Mouse (Mus musculus) Patski (cell line): ENCODE measurements around the gene Ccdc146. TPM values are rescaled to one million over a fixed set of nuclear protein-coding genes. Genes with fewer than 3 reads are reported as not detected.

Experiments used
- ATAC-seq: fragments of 100-300 bp; one replicate; pipeline ENCODE4 v1.8.0; 2021
- CTCF ChIA-PET: fragments of 350-600 bp; sonication (Branson Sonifier 250); formaldehyde crosslinking; loops from one replicate; lab custom pipeline; 2022; ENCODE audit warnings: inconsistent platforms; lab: Charles Lee
- POLR2A ChIA-PET: fragments of 350-600 bp; sonication (Branson Sonifier 250); formaldehyde crosslinking; loops from one replicate; lab custom pipeline; 2022; ENCODE audit warnings: antibody characterized with exemption, inconsistent platforms; lab: Charles Lee
- DNase-seq: peaks from one replicate; pipeline ENCODE4 v3.0.0-alpha.2; 2011; ENCODE audit warnings: low read depth, low spot score
- H3K27me3 ChIP-seq: fragments of 371-371 bp; one replicate; pipeline ENCODE4 v1.5.1; 2021
- CTCF ChIP-seq: fragments of 100-300 bp; IDR thresholded peaks from one replicate; pipeline ENCODE4 v1.5.1; 2021
- in situ Hi-C: fragments of 300-500 bp; cut with MboI; formaldehyde crosslinking; loops from 3 replicates; pipeline ENCODE4 v1.11.1; 2018; ENCODE audit warnings: low pct_unique_long_range_greater_than_20kb, mixed read lengths
- polyA plus RNA-seq: library from polyadenylated mRNA; unstranded; gene quantifications from one replicate; pipeline ENCODE4 v1.2.3, GENCODE M21; 2021

Ccdc146 gene
- polyA plus RNA-seq, 1 experiment from 2014 or later = 0.37 TPM

GRCm38 (mm10) chr5:21270756-21271155 is 153.7 kb downstream of the Ccdc146 start:
- H3K27me3 ChIP-seq = no peaks in the 10 kb centered on the region
- DNase-seq (no peak), ATAC-seq (no peak)
- no peak for TF ChIP-seq CTCF
- in situ Hi-C loops = no loop called here
- ChIA-PET CTCF (interaction anchor here (1.3 to 1.7 kb wide), 2 partner anchors 9 to 150 kb away, joined by 3 to 5 read pairs; no protein-coding TSS in a partner anchor), POLR2A (no interaction called here)

GRCm38 (mm10) chr5:21269446-21269845 is 155.0 kb downstream of the Ccdc146 start:
- in situ Hi-C loops = no loop called here
- ChIA-PET POLR2A (no interaction called here), CTCF (no interaction called here)
- ATAC-seq (no peak), DNase-seq (no peak)
- no peak for TF ChIP-seq CTCF
- H3K27me3 ChIP-seq = no peaks in the 10 kb centered on the region

GRCm38 (mm10) chr5:21267090-21267489 is 157.4 kb downstream of the Ccdc146 start:
- POLR2A ChIA-PET = no interaction called here
- H3K27me3 ChIP-seq = no peaks in the 10 kb centered on the region
- peak; percentile 70 for ATAC-seq
- CTCF ChIA-PET = interaction anchor here (0.9 kb wide), 1 partner anchor 153 kb away, joined by 3 read pairs; no protein-coding TSS in a partner anchor
- no peak for DNase-seq
- TF ChIP-seq CTCF = no peak
- in situ Hi-C loops = no loop called here

GRCm38 (mm10) chr5:21265049-21265448 is 159.4 kb downstream of the Ccdc146 start:
- in situ Hi-C loops = no loop called here
- CTCF ChIA-PET = interaction anchor here (1.4 kb wide), 1 partner anchor 155 kb away, joined by 3 read pairs; no protein-coding TSS in a partner anchor
- ATAC-seq (peak; percentile 47), DNase-seq (no peak)
- H3K27me3 ChIP-seq = no peaks in the 10 kb centered on the region
- POLR2A ChIA-PET = no interaction called here
- TF ChIP-seq CTCF = peak; percentile 86

- DNase-seq = no peak
- ChIA-PET CTCF (interaction anchor here (1.0 to 1.4 kb wide), 2 partner anchors 156 to 376 kb away, joined by 3 to 4 read pairs; no protein-coding TSS in a partner anchor), POLR2A (no interaction called here)
- TF ChIP-seq CTCF = no peak
- no peak for ATAC-seq
- no peaks in the 10 kb centered on the region for H3K27me3 ChIP-seq
- in situ Hi-C loops = loop anchor here (5.0 kb wide), 3 partner anchors 158 to 378 kb away; partner anchors contain the start of genes Ccdc146 and Fam185a
Observed at GRCm38 (mm10) chr5:21264352-21265021, 160.0 kb downstream of the Ccdc146 start.

GRCm38 (mm10) chr5:21263202-21264055 is 161.0 kb downstream of the Ccdc146 start:
- no peak for TF ChIP-seq CTCF
- ATAC-seq (no peak), DNase-seq (no peak)
- CTCF ChIA-PET = interaction anchor here (1.0 to 2.0 kb wide), 5 partner anchors 18 to 377 kb away, joined by 3 to 5 read pairs (median 3); no protein-coding TSS in a partner anchor
- H3K27me3 ChIP-seq = no peaks in the 10 kb centered on the region
- in situ Hi-C loops = loop anchor here (5.0 kb wide), 3 partner anchors 159 to 379 kb away; partner anchors contain the start of genes Ccdc146 and Fam185a
- POLR2A ChIA-PET = no interaction called here

GRCm38 (mm10) chr5:21261202-21261844 is 163.2 kb downstream of the Ccdc146 start:
- in situ Hi-C loops = loop anchor here (5.0 kb wide), 3 partner anchors 161 to 381 kb away; partner anchors contain the start of genes Ccdc146 and Fam185a
- ATAC-seq (peak; percentile 10), DNase-seq (no peak)
- POLR2A ChIA-PET = interaction anchor here (0.9 kb wide), 1 partner anchor 9 kb away, joined by 3 read pairs; no protein-coding TSS in a partner anchor
- no peak for TF ChIP-seq CTCF
- H3K27me3 ChIP-seq = no peaks in the 10 kb centered on the region
- CTCF ChIA-PET = interaction anchor here (0.9 to 2.0 kb wide), 6 partner anchors 10 to 380 kb away, joined by 3 to 5 read pairs (median 4); no protein-coding TSS in a partner anchor

GRCm38 (mm10) chr5:21260746-21261145 is 163.7 kb downstream of the Ccdc146 start:
- no peaks in the 10 kb centered on the region for H3K27me3 ChIP-seq
- in situ Hi-C loops = loop anchor here (5.0 kb wide), 3 partner anchors 162 to 382 kb away; partner anchors contain the start of genes Ccdc146 and Fam185a
- POLR2A ChIA-PET = interaction anchor here (0.9 kb wide), 1 partner anchor 9 kb away, joined by 3 read pairs; no protein-coding TSS in a partner anchor
- no peak for DNase-seq
- TF ChIP-seq CTCF = no peak
- no peak for ATAC-seq
- CTCF ChIA-PET = interaction anchor here (1.5 to 1.6 kb wide), 2 partner anchors 174 to 290 kb away, joined by 3 to 4 read pairs; no protein-coding TSS in a partner anchor

GRCm38 (mm10) chr5:21257806-21258205 is 166.7 kb downstream of the Ccdc146 start:
- in situ Hi-C loops = no loop called here
- DNase-seq (no peak), ATAC-seq (peak; percentile 38)
- H3K27me3 ChIP-seq = no peaks in the 10 kb centered on the region
- TF ChIP-seq CTCF = peak; percentile 50
- CTCF ChIA-PET = interaction anchor here (1.0 kb wide), 1 partner anchor 33 kb away, joined by 3 read pairs; no protein-coding TSS in a partner anchor
- POLR2A ChIA-PET = no interaction called here

- no peaks in the 10 kb centered on the region for H3K27me3 ChIP-seq
- CTCF ChIA-PET = no interaction called here
- in situ Hi-C loops = no loop called here
- no peak for ATAC-seq
- DNase-seq = no peak
- POLR2A ChIA-PET = no interaction called here
- no peak for TF ChIP-seq CTCF
Observed at GRCm38 (mm10) chr5:21257126-21257525, 167.4 kb downstream of the Ccdc146 start.
